Comparison of ENCODE assay signal across 12 mouse cellular contexts in genomic region chr2:71874836-71875235, GRCm38 (mm10). TPM values are rescaled to one million over a fixed set of nuclear protein-coding genes. Genes with fewer than 3 reads are reported as not detected.
DNase-seq lines count a peak whose midpoint lies in the region; ATAC-seq and TF ChIP-seq lines count a peak whose summit lies in the region.
"Had no signal": no experiment of that assay in that cellular context is flagged by ENCODE, and none has a peak within 500 bp of the region (broad histone marks: within the 10 kb centered on the region; RNA-seq: fewer than 3 reads in every experiment).

No protein-coding gene starts in this region.

- ATAC-seq in erythroblast, adult 5-6 weeks (replicated peaks; ENCODE audit: low FRiP score, poor library complexity, severe bottlenecking), result no peak
- no peak for ATAC-seq in hindbrain, embryonic 14.5 days (ENCODE audit: low FRiP score)
- no peak for ATAC-seq in hindbrain, embryonic 16.5 days
- ATAC-seq in liver, embryonic 13.5 days (ENCODE audit: low read depth), result no peak

- 39% methylated on average over 2 of the region's 2 CpGs for WGBS in hindbrain, embryonic 14.5 days
- 53% methylated on average over 2 of the region's 2 CpGs for WGBS in hindbrain, embryonic 16.5 days
- WGBS in liver, embryonic 13.5 days (ENCODE audit: insufficient replicate concordance), result 34% methylated on average over 2 of the region's 2 CpGs

- H3K27me3 ChIP-seq in erythroblast, embryonic 14.5 days (ENCODE audit: control insufficient read depth), result no peaks in the 10 kb centered on the region
- H3K27me3 ChIP-seq in hindbrain, embryonic 14.5 days (ENCODE audit: control insufficient read depth, insufficient read depth, low read length), result 0 out of 2 replicates have a peak, but pooled peaks cover 7% of the 10 kb centered on the region
- H3K27me3 ChIP-seq in hindbrain, embryonic 16.5 days (replicated peaks; ENCODE audit: control insufficient read depth, insufficient read depth, low read length), result no peaks in the 10 kb centered on the region
- no peaks in the 10 kb centered on the region for H3K27me3 ChIP-seq in liver, embryonic 13.5 days

- H3K9ac ChIP-seq in hindbrain, embryonic 14.5 days, result no peak overlapping the region
- no peak overlapping the region for H3K9ac ChIP-seq in hindbrain, embryonic 16.5 days (ENCODE audit: low read depth, low read length)
- peak overlapping the region; percentile 73; the same call in 1 of the 2 replicates for H3K9ac ChIP-seq in ES-E14 (ENCODE audit: insufficient read depth, low read depth, low read length, poor library complexity, severe bottlenecking)
- peak overlapping the region; percentile 95 for H3K9ac ChIP-seq in liver, embryonic 13.5 days
- H3K9ac ChIP-seq: hindbrain, embryonic 12.5 days; midbrain, embryonic 12.5 days had no signal

- H3K4me1 ChIP-seq in erythroblast, embryonic 14.5 days (ENCODE audit: control insufficient read depth), result peaks cover 63% of the 10 kb centered on the region
- H3K4me1 ChIP-seq in hindbrain, embryonic 14.5 days (replicated peaks; ENCODE audit: control insufficient read depth, insufficient read depth, low read length), result peaks cover 7% of the 10 kb centered on the region; the same call in 1 of the 2 replicates
- H3K4me1 ChIP-seq in hindbrain, embryonic 16.5 days (ENCODE audit: control insufficient read depth, insufficient read depth, low read depth, low read length), result peaks cover 4% of the 10 kb centered on the region
- H3K4me1 ChIP-seq in ES-E14 (ENCODE audit: control insufficient read depth in 2 of 2, insufficient read depth in 2 of 2, low read length in 2 of 2, poor library complexity in 1 of 2), result peaks cover 11 to 18% of the 10 kb centered on the region in 2 experiments
- H3K4me1 ChIP-seq in liver, embryonic 13.5 days (replicated peaks), result peaks cover 68% of the 10 kb centered on the region

- H3K27ac ChIP-seq in hindbrain, embryonic 14.5 days, result no peak overlapping the region
- H3K27ac ChIP-seq in hindbrain, embryonic 16.5 days (ENCODE audit: low read depth, low read length), result no peak overlapping the region
- no peak overlapping the region for H3K27ac ChIP-seq in ES-E14 (ENCODE audit: insufficient read depth, low read depth, low read length, poor library complexity, severe bottlenecking)
- H3K27ac ChIP-seq in liver, embryonic 13.5 days, result peak overlapping the region; percentile 94
- H3K27ac ChIP-seq: hindbrain, embryonic 12.5 days; midbrain, embryonic 12.5 days had no signal

- no peaks in the 10 kb centered on the region for H3K9me3 ChIP-seq in erythroblast, embryonic 14.5 days (ENCODE audit: control insufficient read depth, low read length)
- no peaks in the 10 kb centered on the region for H3K9me3 ChIP-seq in hindbrain, embryonic 14.5 days (ENCODE audit: control insufficient read depth, low read length)
- no peaks in the 10 kb centered on the region for H3K9me3 ChIP-seq in hindbrain, embryonic 16.5 days (ENCODE audit: control insufficient read depth, low read length)
- no peaks in the 10 kb centered on the region for H3K9me3 ChIP-seq in ES-E14 (ENCODE audit: control insufficient read depth, insufficient read depth, low read depth, low read length)
- no peaks in the 10 kb centered on the region for H3K9me3 ChIP-seq in liver, embryonic 13.5 days (replicated peaks)
- H3K9me3 ChIP-seq: hindbrain, embryonic 12.5 days; midbrain, embryonic 12.5 days had no signal

- DNase-seq in hindbrain, embryonic 14.5 days (ENCODE audit: low spot score), result no peak
- no peak for DNase-seq in ES-E14 (ENCODE audit: low read depth, low spot score)
- DNase-seq in liver, embryonic 13.5 days, result no peak
- no peak for DNase-seq in adrenal gland, postnatal 25 days
- no peak for DNase-seq in urinary bladder, postnatal 10 days (ENCODE audit: low spot score)
- DNase-seq: adrenal gland, postnatal 10 days; thymus, postnatal 36 days had no signal

- peaks cover 22% of the 10 kb centered on the region for H3K36me3 ChIP-seq in erythroblast, embryonic 14.5 days (ENCODE audit: control insufficient read depth)
- no peaks in the 10 kb centered on the region for H3K36me3 ChIP-seq in hindbrain, embryonic 14.5 days (replicated peaks; ENCODE audit: control insufficient read depth, insufficient read depth)
- no peaks in the 10 kb centered on the region for H3K36me3 ChIP-seq in hindbrain, embryonic 16.5 days (ENCODE audit: control insufficient read depth, insufficient read depth, low read length)
- H3K36me3 ChIP-seq in ES-E14 (ENCODE audit: control insufficient read depth, insufficient read depth, low read length, poor library complexity, severe bottlenecking), result peaks cover 21% of the 10 kb centered on the region; the same call in 1 of the 2 replicates
- peaks cover 17% of the 10 kb centered on the region for H3K36me3 ChIP-seq in liver, embryonic 13.5 days
- H3K36me3 ChIP-seq: hindbrain, embryonic 12.5 days; midbrain, embryonic 12.5 days had no signal

- H3K4me3 ChIP-seq in erythroblast, embryonic 14.5 days (replicated peaks), result peak overlapping the region; percentile 91
- no peak overlapping the region for H3K4me3 ChIP-seq in hindbrain, embryonic 14.5 days (replicated peaks; ENCODE audit: low read length)
- H3K4me3 ChIP-seq in hindbrain, embryonic 16.5 days (ENCODE audit: low read length), result no peak overlapping the region
- peak overlapping the region; percentile 93 to 94 for H3K4me3 ChIP-seq in ES-E14 (ENCODE audit: insufficient read depth in 1 of 2, low read depth in 1 of 2, low read length in 2 of 2, poor library complexity in 1 of 2, severe bottlenecking in 1 of 2)
- H3K4me3 ChIP-seq in liver, embryonic 13.5 days (replicated peaks), result peak overlapping the region; percentile 88
- H3K4me3 ChIP-seq: hindbrain, embryonic 12.5 days; midbrain, embryonic 12.5 days had no signal

- 0 out of 2 replicates have a peak overlapping the region, but pooled peaks have one; percentile 74 for H3K4me2 ChIP-seq in hindbrain, embryonic 14.5 days (replicated peaks)
- no peak overlapping the region for H3K4me2 ChIP-seq in hindbrain, embryonic 16.5 days (ENCODE audit: low read length)
- H3K4me2 ChIP-seq in liver, embryonic 13.5 days, result peak overlapping the region; percentile 98

- in situ Hi-C loops in ES-E14 (cut with MboI; ENCODE audit: low sequenced_read_pairs in 2 of 2, unreplicated experiment in 2 of 2), result no loop called here

TF ChIP-seq in ES-E14, 5 proteins besides CTCF, POLR2A, EP300 and RAD21:
- TF ChIP-seq ZNF384 (IDR thresholded peaks at IDR 0.05; ENCODE audit: low read depth, low read length) (no peak), CHD2 (IDR thresholded peaks at IDR 0.05; ENCODE audit: low read depth, low read length) (no peak), ZC3H11A (IDR thresholded peaks at IDR 0.05; ENCODE audit: borderline replicate concordance, low read depth, low read length) (no peak), HCFC1 (IDR thresholded peaks at IDR 0.05; ENCODE audit: borderline replicate concordance, insufficient read depth, low read length) (no peak)

RNA-seq across cellular contexts. Expression of gene Pdk1, which starts 1.8 kb away (rescaled TPM):
- polyA plus RNA-seq in erythroblast, embryonic 14.5 days (2012), result 0.52 and 1.2 TPM in 2 replicates
- total RNA-seq in erythroblast, adult 5-6 weeks (2015; ENCODE audit: low replicate concordance), result 3.8 and 8.1 TPM in 2 replicates
- total RNA-seq in erythroblast, adult 5-6 weeks (2017; ENCODE audit: low replicate concordance), result 6.4 and 8.1 TPM in 2 replicates
- polyA plus RNA-seq in hindbrain, embryonic 14.5 days (2014; fragmentation: Nextera tagmentation; extraction: Ambion mirVana), result 22.9 and 25.3 TPM in 2 replicates
- polyA plus RNA-seq in hindbrain, embryonic 16.5 days (2015; fragmentation: Nextera tagmentation; extraction: Ambion mirVana), result 24.0 and 25.1 TPM in 2 replicates
- total RNA-seq in ES-E14 (2012; rRNA removed), result 54.9 and 97.8 TPM in 2 replicates
- 44.6 and 47.7 TPM in 2 replicates for polyA plus RNA-seq in liver, embryonic 13.5 days (2015; fragmentation: Nextera tagmentation; extraction: Ambion mirVana)
- 33.8 and 44.4 TPM in 2 replicates for total RNA-seq in adrenal gland, postnatal 25 days (2021)

Comparison
In these comparisons a context has a peak if more than half of its experiments do, and no peak if none do; other contexts are left out.
1. H3K4me3 ChIP-seq: peak in erythroblast, embryonic 14.5 days (single experiment), ES-E14 (2 of 2) and liver, embryonic 13.5 days (single experiment); none in hindbrain, embryonic 14.5 days (single experiment) and hindbrain, embryonic 16.5 days (single experiment).
2. H3K9ac ChIP-seq: peak in ES-E14 (single experiment) and liver, embryonic 13.5 days (single experiment); none in hindbrain, embryonic 14.5 days (single experiment) and hindbrain, embryonic 16.5 days (single experiment).
3. RNA of gene Pdk1, which starts 1.8 kb away (polyA plus RNA-seq): 44.6 to 47.7 TPM in liver, embryonic 13.5 days, 24.0 to 25.1 TPM in hindbrain, embryonic 16.5 days and 22.9 to 25.3 TPM in hindbrain, embryonic 14.5 days; 0.52 to 1.2 TPM in erythroblast, embryonic 14.5 days; every median in the first group is over 10 times any median in the second.